Mouse (Mus musculus): Measurements from ENCODE around the gene Il24.

- no peak for TF ChIP-seq CTCF (IDR thresholded peaks at IDR 0.05; ENCODE audit: low read depth)
- no peak for TF ChIP-seq EP300 (IDR thresholded peaks at IDR 0.05; ENCODE audit: low read depth)
Observed at GRCm38 (mm10) chr1:130865541-130866221, 21.6 kb downstream of the Il24 start, which contains the start of gene Fcmr.
